8 mouse cellular contexts compared by ENCODE assay signal in the genomic region with DNA sequence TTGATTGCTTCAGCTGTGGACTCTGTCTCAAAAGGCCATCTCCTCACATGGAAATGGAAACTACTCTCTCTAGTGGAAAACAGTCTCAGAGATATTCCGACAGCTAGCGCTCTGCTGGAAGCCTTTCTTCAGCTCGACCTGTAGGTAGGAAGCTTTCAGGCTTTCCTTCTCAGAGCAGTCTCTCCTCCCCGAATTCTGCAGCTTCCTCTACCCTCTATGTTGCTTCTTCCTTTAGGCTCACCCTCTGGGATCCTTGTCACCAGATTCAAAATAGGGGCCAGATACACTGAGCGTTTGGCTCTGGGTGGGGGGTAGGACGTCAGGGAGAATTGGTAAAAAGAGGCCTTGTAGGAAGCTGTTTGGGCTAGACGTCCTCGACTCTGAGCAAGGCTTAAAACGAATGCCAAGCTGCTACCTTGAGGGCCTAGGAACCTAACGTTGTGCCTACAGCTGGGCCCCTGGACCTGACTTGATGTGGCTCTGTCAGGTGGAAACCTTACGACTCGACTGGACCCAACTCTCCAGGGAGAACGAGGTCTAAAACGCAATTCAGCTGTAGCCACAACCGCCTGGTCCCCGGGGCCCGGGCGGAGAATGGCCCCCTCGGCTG. TPM values are rescaled to one million over a fixed set of nuclear protein-coding genes. Genes with fewer than 3 reads are reported as not detected.
A peak's percentile ranks its signal among the peaks of the same experiment; 100 is the strongest.
DNase-seq lines count a peak whose midpoint lies in the region; ATAC-seq and TF ChIP-seq lines count a peak whose summit lies in the region.

No protein-coding gene starts in this region.

- ATAC-seq in forebrain, embryonic 11.5 days (replicated peaks; ENCODE audit: low FRiP score) = no peak; the same call in 1 of the 2 replicates
- 0 out of 2 replicates have a peak, but pooled peaks have one; percentile 3 for ATAC-seq in limb, embryonic 13.5 days (ENCODE audit: low FRiP score, low read depth)

- TF ChIP-seq POLR2A in brain, embryonic 14.5 days (IDR thresholded peaks at IDR 0.05; ENCODE audit: borderline replicate concordance, extremely low read depth, insufficient read depth, insufficient read length, poor library complexity, severe bottlenecking) = no peak

- peak overlapping the region; percentile 55 for H3K4me3 ChIP-seq in forebrain, embryonic 11.5 days (ENCODE audit: low read depth, low read length)
- peak overlapping the region; percentile 67 for H3K4me3 ChIP-seq in limb, embryonic 13.5 days

- no peaks in the 10 kb centered on the region for H3K36me3 ChIP-seq in forebrain, embryonic 11.5 days (ENCODE audit: control insufficient read depth, insufficient read depth, low read length)
- no peaks in the 10 kb centered on the region for H3K36me3 ChIP-seq in limb, embryonic 13.5 days

- H3K9ac ChIP-seq in forebrain, embryonic 11.5 days (ENCODE audit: low read length) = peak overlapping the region; percentile 77
- peak overlapping the region; percentile 70 for H3K9ac ChIP-seq in limb, embryonic 13.5 days

- peak; percentile 26 to 42 for DNase-seq in layer of hippocampus, postnatal 36 days
- DNase-seq in layer of hippocampus, adult 11-12 months (ENCODE audit: low spot score) = no peak
- peak; percentile 73 for DNase-seq in brain, embryonic 14.5 days (ENCODE audit: low read depth)
- no peak for DNase-seq in forebrain, embryonic 11.5 days (ENCODE audit: low spot score)
- peak; percentile 34 to 46 for DNase-seq in right cerebral cortex, postnatal 10 days (ENCODE audit: low spot score in 2 of 2)
- DNase-seq in thymus, postnatal 36 days = no peak
- DNase-seq in lung, postnatal 10 days = no peak

- no peaks in the 10 kb centered on the region for H3K9me3 ChIP-seq in forebrain, embryonic 11.5 days (ENCODE audit: control insufficient read depth, low read length)
- no peaks in the 10 kb centered on the region for H3K9me3 ChIP-seq in limb, embryonic 13.5 days

- peak overlapping the region; percentile 89 for H3K4me2 ChIP-seq in forebrain, embryonic 11.5 days (ENCODE audit: low read depth, low read length, severe bottlenecking)
- H3K4me2 ChIP-seq in limb, embryonic 13.5 days (replicated peaks) = peak overlapping the region; percentile 78

- peaks cover 27% of the 10 kb centered on the region for H3K27me3 ChIP-seq in forebrain, embryonic 11.5 days (ENCODE audit: control insufficient read depth, insufficient read depth, low read length)
- H3K27me3 ChIP-seq in limb, embryonic 13.5 days = peaks cover 28% of the 10 kb centered on the region

- 2% methylated on average over 19 of the region's 19 CpGs for WGBS in forebrain, embryonic 11.5 days
- 3% methylated on average over 19 of the region's 19 CpGs for WGBS in limb, embryonic 13.5 days

- H3K4me1 ChIP-seq in forebrain, embryonic 11.5 days (replicated peaks; ENCODE audit: control insufficient read depth, insufficient read depth, low read length) = no peaks in the 10 kb centered on the region; the same call in 1 of the 2 replicates
- H3K4me1 ChIP-seq in limb, embryonic 13.5 days = peaks cover 8% of the 10 kb centered on the region; the same call in 1 of the 2 replicates

- 0 out of 2 replicates have a peak overlapping the region, but pooled peaks have one; percentile 81 for H3K27ac ChIP-seq in forebrain, embryonic 11.5 days (ENCODE audit: low read depth, low read length)
- peak overlapping the region; percentile 28; the same call in 1 of the 2 replicates for H3K27ac ChIP-seq in limb, embryonic 13.5 days

- TF ChIP-seq CTCF in brain, embryonic 14.5 days (IDR thresholded peaks at IDR 0.05; ENCODE audit: borderline replicate concordance, extremely low read depth, insufficient read depth, insufficient read length) = no peak

RNA-seq across cellular contexts. Expression of a gene that starts 1.1 kb away (rescaled TPM):
- total RNA-seq in layer of hippocampus, postnatal 36 days (2021) = 100 to 1,000 TPM; 171 to 199 TPM
- 58.1 and 60.8 TPM in 2 replicates for polyA plus RNA-seq in brain, embryonic 14.5 days (2012; rRNA removed)
- polyA plus RNA-seq in forebrain, embryonic 11.5 days (2014; fragmentation: Nextera tagmentation; extraction: Ambion mirVana) = 14.9 and 16.1 TPM in 2 replicates
- polyA plus RNA-seq in limb, embryonic 13.5 days (2015; fragmentation: Nextera tagmentation; extraction: Ambion mirVana) = 4.7 and 4.8 TPM in 2 replicates

Comparison
In these comparisons a context has a peak if more than half of its experiments do, and no peak if none do; other contexts are left out.
1. DNase-seq: peak in layer of hippocampus, postnatal 36 days (2 of 2), brain, embryonic 14.5 days (single experiment) and right cerebral cortex, postnatal 10 days (2 of 2); none in layer of hippocampus, adult 11-12 months (single experiment), forebrain, embryonic 11.5 days (single experiment), thymus, postnatal 36 days (0 of 2) and lung, postnatal 10 days (single experiment).